Mouse (Mus musculus) midbrain, postnatal 0 days (tissue): Measurements from ENCODE around the gene Phactr3. TPM values are rescaled to one million over a fixed set of nuclear protein-coding genes. Genes with fewer than 3 reads are reported as not detected.

Experiments
- ATAC-seq: fragments of 200-750 bp; cut with Nextera tagmentation; 2 replicates; pipeline ENCODE4 v1.8.0; 2017; ENCODE audit warnings: moderate number of reproducible peaks, mild to moderate bottlenecking, moderate TSS enrichment, moderate library complexity; ENCODE audit not compliant: low FRiP score
- DNase-seq: peaks from one replicate; pipeline ENCODE4 v3.0.0-alpha.2; 2015; ENCODE audit warnings: low spot score
- H3K27ac ChIP-seq: fragments of 300-500 bp; sonication (generic); 2 replicates; pipeline ENCODE4 v1.5.1; 2014; ENCODE audit warnings: low read depth, mild to moderate bottlenecking, low read length, mixed read lengths
- H3K27me3 ChIP-seq: fragments of 300-500 bp; sonication (generic); 2 replicates; pipeline ENCODE4 v1.6.1; 2014; ENCODE audit warnings: low read length, control low read depth, mixed read lengths; ENCODE audit not compliant: insufficient read depth
- H3K36me3 ChIP-seq: fragments of 300-500 bp; sonication (generic); 2 replicates; pipeline ENCODE4 v1.6.1; 2014; ENCODE audit warnings: low read length, control low read depth, mixed read lengths; ENCODE audit not compliant: insufficient read depth
- H3K4me1 ChIP-seq: fragments of 300-500 bp; sonication (generic); 2 replicates; pipeline ENCODE4 v1.6.1; 2014; ENCODE audit warnings: mild to moderate bottlenecking, control low read depth, antibody characterized with exemption, low read length, mixed read lengths; ENCODE audit not compliant: insufficient read depth
- H3K4me2 ChIP-seq: fragments of 300-500 bp; sonication (generic); 2 replicates; pipeline ENCODE4 v1.6.1; 2014; ENCODE audit warnings: low read depth, mild to moderate bottlenecking, low read length, mixed read lengths; ENCODE audit not compliant: poor library complexity, severe bottlenecking
- H3K4me3 ChIP-seq: fragments of 300-500 bp; sonication (generic); 2 replicates; pipeline ENCODE4 v1.5.1; 2014; ENCODE audit warnings: low read depth, mild to moderate bottlenecking, low read length, moderate library complexity
- H3K9ac ChIP-seq: fragments of 300-500 bp; sonication (generic); replicated peaks from 2 replicates; pipeline ENCODE4 v1.6.1; 2014; ENCODE audit warnings: mild to moderate bottlenecking, low read length, moderate library complexity, mixed read lengths; ENCODE audit not compliant: poor library complexity, severe bottlenecking
- H3K9me3 ChIP-seq: fragments of 300-500 bp; sonication (generic); 2 replicates; pipeline ENCODE4 v1.6.1; 2016; ENCODE audit warnings: low read length, control low read depth
- CTCF ChIP-seq: IDR thresholded peaks from 2 replicates; pipeline ENCODE4 v1.5.1; 2016; ENCODE audit warnings: antibody characterized with exemption, mild to moderate bottlenecking
- whole genome bisulfite sequencing: fragments of 180-500 bp; shearing (Covaris S2); extraction: QIAGEN DNeasy Blood & Tissue Kit; methylation state at CpG from one replicate; pipeline ENCODE4 v1.1.7; 2014; 5-methylcytosine and 5-hydroxymethylcytosine counted together
- polyA plus RNA-seq: library from polyadenylated mRNA; unstranded; fragments of >200 nt; fragmentation: Nextera tagmentation; extraction: Ambion mirVana; gene quantifications from 2 replicates; pipeline ENCODE4 v1.2.1, GENCODE M21; 2015
- total RNA-seq: library from RNA; depleted of rRNA; stranded (reverse); fragments of >200 nt; gene quantifications from 2 replicates; pipeline ENCODE4 v1.2.3, GENCODE M21; 2014

Phactr3 gene
- total and polyA plus RNA-seq, 2 experiments from 2014 or later: 94.2 to 105 TPM

DNA sequence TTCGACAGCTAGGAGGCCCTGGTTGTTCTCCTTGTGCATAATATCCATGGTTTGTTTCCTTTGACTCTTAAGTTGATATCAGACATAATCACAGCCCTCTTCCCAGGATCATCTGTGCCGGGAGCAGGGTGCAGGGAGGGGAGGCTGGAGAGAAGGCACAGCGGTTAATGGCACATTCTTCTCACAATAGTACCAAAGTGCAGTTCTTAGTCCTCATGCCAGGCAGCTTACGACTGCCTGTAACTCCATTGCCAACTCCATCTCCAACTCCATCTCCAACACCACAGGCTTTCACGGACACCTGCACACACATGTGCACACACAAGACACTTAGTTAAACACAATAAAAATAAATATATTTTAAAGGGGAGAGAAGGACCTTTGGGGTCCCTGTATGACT, 11.8 kb downstream of the Phactr3 start:
- no peak overlapping the region for H3K4me2 ChIP-seq
- H3K27me3 ChIP-seq: no peaks in the 10 kb centered on the region
- H3K9me3 ChIP-seq: no peaks in the 10 kb centered on the region
- WGBS: 87% methylated on average over 5 of the region's 5 CpGs
- no peak for TF ChIP-seq CTCF
- H3K4me3 ChIP-seq: no peak overlapping the region
- ATAC-seq (no peak), DNase-seq (no peak)
- H3K36me3 ChIP-seq: no peaks in the 10 kb centered on the region
- H3K9ac ChIP-seq: no peak overlapping the region
- no peaks in the 10 kb centered on the region for H3K4me1 ChIP-seq
- no peak overlapping the region for H3K27ac ChIP-seq

- Histone ChIP-seq H3K27me3 (no peaks in the 10 kb centered on the region), H3K27ac (no peak overlapping the region), H3K9ac (no peak overlapping the region), H3K4me1 (no peaks in the 10 kb centered on the region), H3K36me3 (no peaks in the 10 kb centered on the region), H3K4me3 (no peak overlapping the region), H3K9me3 (no peaks in the 10 kb centered on the region), H3K4me2 (no peak overlapping the region)
- DNase-seq (no peak), ATAC-seq (no peak)
- TF ChIP-seq CTCF: no peak
- 71% methylated on average over 5 of the region's 5 CpGs for WGBS
Observed at GRCm38 (mm10) chr2:178131011-178131410, 12.2 kb downstream of the Phactr3 start.

DNA sequence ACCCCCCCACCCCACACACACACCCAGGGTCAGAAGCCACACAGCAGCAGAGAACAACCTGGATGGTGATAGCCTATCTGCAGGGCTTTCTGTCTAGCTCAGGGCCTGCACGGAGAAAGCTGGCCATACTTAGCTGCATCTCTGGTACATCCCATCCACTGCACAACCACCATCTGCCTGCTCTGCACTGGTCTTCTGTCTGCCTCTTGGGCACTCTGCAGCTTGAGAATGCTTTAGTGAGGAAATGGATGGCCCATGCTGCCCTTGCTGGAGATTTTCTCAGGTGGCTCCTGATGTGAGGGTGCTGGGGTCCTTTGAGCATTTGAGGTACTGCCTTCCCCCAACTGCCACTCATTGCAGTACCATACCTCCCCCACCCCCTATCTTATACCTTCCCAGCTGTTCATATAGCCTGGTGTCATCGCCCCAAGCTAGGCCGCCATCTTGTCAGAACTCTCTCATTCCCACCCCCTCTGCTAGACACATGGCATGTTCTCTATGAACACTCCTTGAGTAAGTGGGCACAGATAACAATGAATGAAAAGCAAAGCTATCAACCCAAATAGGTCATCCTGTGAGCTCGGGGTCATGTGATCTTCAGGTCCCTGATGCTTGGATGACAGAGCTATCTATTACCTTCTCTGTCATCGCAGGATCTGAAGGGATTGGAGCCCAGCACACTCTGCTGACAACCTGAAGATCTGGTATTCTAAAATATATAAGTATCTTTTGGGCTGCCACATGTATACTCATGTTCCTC, 13.0 kb downstream of the Phactr3 start:
- Histone ChIP-seq H3K9ac (no peak overlapping the region), H3K27me3 (no peaks in the 10 kb centered on the region), H3K4me2 (no peak overlapping the region), H3K4me1 (no peaks in the 10 kb centered on the region), H3K9me3 (no peaks in the 10 kb centered on the region), H3K36me3 (no peaks in the 10 kb centered on the region), H3K4me3 (no peak overlapping the region), H3K27ac (no peak overlapping the region)
- WGBS: 88% methylated on average over 5 of the region's 5 CpGs
- no peak for ATAC-seq
- DNase-seq: no peak
- no peak for TF ChIP-seq CTCF

- H3K9me3 ChIP-seq: no peaks in the 10 kb centered on the region
- DNase-seq (no peak), ATAC-seq (no peak)
- no peak overlapping the region for H3K9ac ChIP-seq
- WGBS: 33% methylated on average over 4 of the region's 4 CpGs
- no peaks in the 10 kb centered on the region for H3K4me1 ChIP-seq
- no peak overlapping the region for H3K4me2 ChIP-seq
- no peak for TF ChIP-seq CTCF
- no peaks in the 10 kb centered on the region for H3K36me3 ChIP-seq
- H3K4me3 ChIP-seq: no peak overlapping the region
- no peak overlapping the region for H3K27ac ChIP-seq
- H3K27me3 ChIP-seq: no peaks in the 10 kb centered on the region
Observed at GRCm38 (mm10) chr2:178135713-178136112, 16.9 kb downstream of the Phactr3 start.

GRCm38 (mm10) chr2:178137518-178137917, 18.7 kb downstream of the Phactr3 start:
- no peak overlapping the region for H3K9ac ChIP-seq
- no peaks in the 10 kb centered on the region for H3K27me3 ChIP-seq
- H3K36me3 ChIP-seq: no peaks in the 10 kb centered on the region
- TF ChIP-seq CTCF: peak; percentile 98
- H3K9me3 ChIP-seq: no peaks in the 10 kb centered on the region
- 7% methylated on average over 3 of the region's 3 CpGs for WGBS
- H3K27ac ChIP-seq: no peak overlapping the region
- no peak overlapping the region for H3K4me3 ChIP-seq
- no peak overlapping the region for H3K4me2 ChIP-seq
- DNase-seq (peak; percentile 81), ATAC-seq (no peak)
- peaks cover 6% of the 10 kb centered on the region; the same call in 1 of the 2 replicates for H3K4me1 ChIP-seq

GRCm38 (mm10) chr2:178141489-178141922, 22.7 kb downstream of the Phactr3 start:
- H3K27me3 ChIP-seq: no peaks in the 10 kb centered on the region
- peak; percentile 93 for DNase-seq
- H3K9ac ChIP-seq: peak overlapping the region; percentile 89
- peak overlapping the region; percentile 94 for H3K4me2 ChIP-seq
- H3K27ac ChIP-seq: peak overlapping the region; percentile 82
- H3K36me3 ChIP-seq: 0 out of 2 replicates have a peak, but pooled peaks cover 2% of the 10 kb centered on the region
- no peaks in the 10 kb centered on the region for H3K9me3 ChIP-seq
- ATAC-seq: peak; percentile 83
- 3% methylated on average over 9 of the region's 10 CpGs for WGBS
- H3K4me1 ChIP-seq: peaks cover 11% of the 10 kb centered on the region
- peak overlapping the region; percentile 60 for H3K4me3 ChIP-seq
- peak; percentile 6; the same call in 1 of the 2 replicates for TF ChIP-seq CTCF
